ENCODE assay signal across 8 mouse cellular contexts in the genomic region with DNA sequence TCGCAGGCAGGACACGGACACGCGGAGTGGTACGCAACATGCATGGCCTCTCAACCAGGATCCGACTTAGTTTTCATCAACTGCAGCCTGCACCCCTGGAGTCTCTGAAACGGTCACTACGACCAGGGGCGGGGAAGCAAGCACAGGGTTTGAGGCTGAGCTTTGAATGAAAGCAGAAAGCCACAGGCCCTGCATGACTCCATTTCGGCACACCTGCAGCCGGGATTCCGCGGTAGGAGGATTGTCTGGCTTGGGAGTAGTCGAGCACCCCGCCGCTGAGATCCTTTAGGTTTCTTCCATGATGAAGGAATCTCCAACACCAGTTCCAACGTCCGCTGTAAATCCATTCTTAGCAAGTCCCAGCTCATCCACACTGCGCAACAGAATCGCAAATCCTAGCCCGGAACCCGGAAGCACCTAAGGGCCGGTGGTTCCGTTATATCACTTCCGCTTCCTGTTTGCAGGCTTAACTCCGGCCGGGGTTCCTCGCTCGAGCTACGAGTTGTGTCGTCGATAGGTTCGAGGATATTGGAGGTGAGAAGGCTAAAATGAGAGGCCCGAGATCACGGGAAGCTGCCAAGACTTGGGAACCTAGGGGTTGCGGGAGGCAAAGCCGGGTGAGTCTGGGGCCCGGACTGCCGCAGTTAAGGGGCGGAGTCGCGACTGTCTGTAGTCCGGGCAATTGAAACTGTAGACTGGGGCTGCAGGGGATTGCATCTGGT. TPM values are rescaled to one million over a fixed set of nuclear protein-coding genes. Genes with fewer than 3 reads are reported as not detected.
DNase-seq lines count a peak whose midpoint lies in the region; ATAC-seq and TF ChIP-seq lines count a peak whose summit lies in the region.

A gene (minus strand): TSS at position 408 of the 722 bp plus-strand sequence.

- TF ChIP-seq CTCF in bone marrow macrophage, adult 2 months (IDR thresholded peaks at IDR 0.05; ENCODE audit: low read depth, low read length): no peak

- H3K4me3 ChIP-seq in bone marrow macrophage, adult 2 months (ENCODE audit: insufficient read depth, low read length): peak within 1 kb of the TSS; percentile 91
- H3K4me3 ChIP-seq in heart, embryonic 11.5 days (ENCODE audit: low read depth, low read length): peak within 1 kb of the TSS; percentile 97
- peak within 1 kb of the TSS; percentile 69 for H3K4me3 ChIP-seq in kidney, embryonic 15.5 days (replicated peaks)
- peak within 1 kb of the TSS; percentile 93 for H3K4me3 ChIP-seq in liver, embryonic 13.5 days (replicated peaks)
- H3K4me3 ChIP-seq in stomach, embryonic 16.5 days (replicated peaks; ENCODE audit: low read length): peak within 1 kb of the TSS; percentile 93

- peak; percentile 15; the same call in 1 of the 2 replicates for TF ChIP-seq POLR2A in bone marrow macrophage, adult 2 months (IDR thresholded peaks at IDR 0.05; ENCODE audit: borderline replicate concordance, low read depth, low read length)

- H3K36me3 ChIP-seq in heart, embryonic 11.5 days (ENCODE audit: control insufficient read depth, insufficient read depth, low read length): no peaks in the 10 kb centered on the region
- H3K36me3 ChIP-seq in kidney, embryonic 15.5 days: peaks cover 38% of the 10 kb centered on the region
- peaks cover 35% of the 10 kb centered on the region for H3K36me3 ChIP-seq in liver, embryonic 13.5 days
- no peaks in the 10 kb centered on the region; the same call in 1 of the 2 replicates for H3K36me3 ChIP-seq in stomach, embryonic 16.5 days (ENCODE audit: control insufficient read depth, insufficient read depth, low read length)

- peak within 1 kb of the TSS; percentile 53 for H3K27ac ChIP-seq in bone marrow macrophage, adult 2 months (ENCODE audit: insufficient read depth, low read depth, low read length)
- peak within 1 kb of the TSS; percentile 94; the same call in 1 of the 2 replicates for H3K27ac ChIP-seq in heart, embryonic 11.5 days (ENCODE audit: low read depth, low read length)
- peak within 1 kb of the TSS; percentile 98 for H3K27ac ChIP-seq in kidney, embryonic 15.5 days
- H3K27ac ChIP-seq in liver, embryonic 13.5 days: peak within 1 kb of the TSS; percentile 85
- H3K27ac ChIP-seq in stomach, embryonic 16.5 days (ENCODE audit: low read length): peak within 1 kb of the TSS; percentile 98

- H3K27me3 ChIP-seq in heart, embryonic 11.5 days (ENCODE audit: control insufficient read depth, insufficient read depth, low read length): no peaks in the 10 kb centered on the region
- H3K27me3 ChIP-seq in kidney, embryonic 15.5 days: no peaks in the 10 kb centered on the region
- H3K27me3 ChIP-seq in liver, embryonic 13.5 days: no peaks in the 10 kb centered on the region
- H3K27me3 ChIP-seq in stomach, embryonic 16.5 days (ENCODE audit: control insufficient read depth, insufficient read depth, low read length): no peaks in the 10 kb centered on the region

- WGBS in heart, embryonic 11.5 days (ENCODE audit: insufficient replicate concordance): under 1% methylated on average over 43 of the region's 43 CpGs
- WGBS in kidney, embryonic 15.5 days: under 1% methylated on average over 43 of the region's 43 CpGs
- WGBS in liver, embryonic 13.5 days (ENCODE audit: insufficient replicate concordance): under 1% methylated on average over 43 of the region's 43 CpGs
- under 1% methylated on average over 43 of the region's 43 CpGs for WGBS in stomach, embryonic 16.5 days

- peak; percentile 86 for ATAC-seq in erythroblast, adult 5-6 weeks (replicated peaks; ENCODE audit: low FRiP score, poor library complexity, severe bottlenecking)
- no peak for ATAC-seq in heart, embryonic 11.5 days (replicated peaks; ENCODE audit: insufficient number of reproducible peaks, low FRiP score, low TSS enrichment)
- ATAC-seq in kidney, embryonic 15.5 days (replicated peaks; ENCODE audit: low FRiP score): no peak
- ATAC-seq in liver, embryonic 13.5 days (ENCODE audit: low read depth): peak; percentile 56
- ATAC-seq in stomach, embryonic 16.5 days (ENCODE audit: insufficient read depth, low FRiP score): no peak

- peak within 1 kb of the TSS; percentile 98 for H3K4me2 ChIP-seq in heart, embryonic 11.5 days
- peak within 1 kb of the TSS; percentile 96 for H3K4me2 ChIP-seq in kidney, embryonic 15.5 days
- H3K4me2 ChIP-seq in liver, embryonic 13.5 days: peak within 1 kb of the TSS; percentile 99
- H3K4me2 ChIP-seq in stomach, embryonic 16.5 days (ENCODE audit: low read depth, low read length): peak within 1 kb of the TSS; percentile 88

- H3K9me3 ChIP-seq in heart, embryonic 11.5 days (replicated peaks; ENCODE audit: control insufficient read depth, low read length): no peaks in the 10 kb centered on the region
- H3K9me3 ChIP-seq in kidney, embryonic 15.5 days (replicated peaks): no peaks in the 10 kb centered on the region
- no peaks in the 10 kb centered on the region for H3K9me3 ChIP-seq in liver, embryonic 13.5 days (replicated peaks)
- no peaks in the 10 kb centered on the region for H3K9me3 ChIP-seq in stomach, embryonic 16.5 days (replicated peaks; ENCODE audit: control insufficient read depth, low read length)

- peaks cover 5% of the 10 kb centered on the region for H3K4me1 ChIP-seq in bone marrow macrophage, adult 2 months (ENCODE audit: control insufficient read depth, insufficient read depth, low read length)
- peaks cover 14% of the 10 kb centered on the region for H3K4me1 ChIP-seq in heart, embryonic 11.5 days (ENCODE audit: control insufficient read depth, insufficient read depth, low read length)
- H3K4me1 ChIP-seq in kidney, embryonic 15.5 days: peaks cover 30% of the 10 kb centered on the region
- H3K4me1 ChIP-seq in liver, embryonic 13.5 days (replicated peaks): peaks cover 70% of the 10 kb centered on the region
- peaks cover 16% of the 10 kb centered on the region for H3K4me1 ChIP-seq in stomach, embryonic 16.5 days (ENCODE audit: control insufficient read depth, insufficient read depth, low read length)

- peak within 1 kb of the TSS; percentile 91 for H3K9ac ChIP-seq in heart, embryonic 11.5 days (ENCODE audit: low read depth, low read length)
- H3K9ac ChIP-seq in kidney, embryonic 15.5 days: peak within 1 kb of the TSS; percentile 94
- H3K9ac ChIP-seq in liver, embryonic 13.5 days: peak within 1 kb of the TSS; percentile 89
- H3K9ac ChIP-seq in stomach, embryonic 16.5 days (ENCODE audit: low read length): peak within 1 kb of the TSS; percentile 90

- peak; percentile 90 for DNase-seq in CD4-positive helper T cell, adult 2 months (ENCODE audit: low read depth, low spot score)
- DNase-seq in liver, embryonic 13.5 days: peak; percentile 59
- peak; percentile 85 for DNase-seq in neural tube, embryonic 10.5 days (ENCODE audit: extremely low spot score, low spot score)

RNA-seq across cellular contexts. Expression of the gene that starts here (rescaled TPM):
- polyA plus RNA-seq in bone marrow macrophage, adult 2 months (2012; ENCODE audit: insufficient read depth, insufficient read length, missing spikeins): 15.7 and 16.7 TPM in 2 replicates
- 7.5 and 18.8 TPM in 2 replicates for total RNA-seq in erythroblast, adult 5-6 weeks (2015; ENCODE audit: low replicate concordance)
- total RNA-seq in erythroblast, adult 5-6 weeks (2017; ENCODE audit: low replicate concordance): 2.3 and 3.2 TPM in 2 replicates
- polyA plus RNA-seq in heart, embryonic 11.5 days (2014; fragmentation: Nextera tagmentation; extraction: Ambion mirVana): 12.5 and 13.5 TPM in 2 replicates
- polyA plus RNA-seq in kidney, embryonic 15.5 days (2015; fragmentation: Nextera tagmentation; extraction: Ambion mirVana): 21.1 and 22.2 TPM in 2 replicates
- polyA plus RNA-seq in liver, embryonic 13.5 days (2015; fragmentation: Nextera tagmentation; extraction: Ambion mirVana): 4.0 and 5.0 TPM in 2 replicates
- polyA plus RNA-seq in stomach, embryonic 16.5 days (2015; fragmentation: Nextera tagmentation; extraction: Ambion mirVana): 15.5 and 17.8 TPM in 2 replicates

Comparison
In these comparisons a context has a peak if more than half of its experiments do, and no peak if none do; other contexts are left out.
1. ATAC-seq: peak in erythroblast, adult 5-6 weeks (single experiment) and liver, embryonic 13.5 days (single experiment); none in heart, embryonic 11.5 days (single experiment), kidney, embryonic 15.5 days (single experiment) and stomach, embryonic 16.5 days (single experiment).
2. Peak in every context shown above with its lines, with median percentiles within 50 percentile points of each other: DNase-seq, H3K27ac ChIP-seq, H3K4me3 ChIP-seq, H3K4me2 ChIP-seq and H3K9ac ChIP-seq.